ENCODE assay signal across 8 mouse cellular contexts in the genomic region with DNA sequence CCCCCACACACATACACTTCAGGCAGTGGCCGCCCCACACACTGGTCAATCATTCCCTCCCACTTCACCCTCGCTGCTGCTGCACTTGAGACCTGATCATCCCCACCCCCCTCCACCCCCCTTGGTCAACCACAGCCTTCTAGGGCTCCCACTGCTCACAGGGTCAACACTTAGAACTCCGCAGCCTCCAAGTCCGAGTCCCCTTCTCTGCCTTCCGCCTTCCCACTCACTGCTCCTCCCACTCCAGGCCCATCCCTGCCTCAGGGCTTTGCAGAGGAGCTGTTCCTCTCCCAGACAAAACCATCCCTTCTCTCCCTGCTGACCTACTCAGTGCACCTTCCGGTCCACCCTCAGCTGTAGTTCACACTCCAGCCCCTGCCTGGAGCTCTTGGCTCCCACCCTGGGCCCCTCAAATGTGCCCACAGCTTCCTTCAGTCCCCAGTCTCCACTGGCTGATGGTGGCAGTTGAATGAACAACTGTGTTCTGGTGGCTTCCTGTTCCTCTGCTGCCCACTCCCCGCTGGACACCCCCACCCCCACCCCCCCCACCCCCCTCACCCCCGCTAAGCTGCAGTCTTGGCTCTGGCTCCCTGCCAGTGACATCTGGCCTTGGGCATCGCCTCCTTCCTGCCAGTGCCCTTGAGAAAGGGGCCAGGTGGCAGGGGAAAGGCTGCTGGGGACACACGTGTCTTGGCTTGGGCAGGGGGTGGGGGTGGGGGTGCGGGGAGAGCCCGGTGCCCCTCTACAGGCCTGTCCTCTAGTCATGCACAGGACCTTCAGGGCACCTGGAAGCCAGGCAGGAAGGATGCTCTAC. TPM values are rescaled to one million over a fixed set of nuclear protein-coding genes. Genes with fewer than 3 reads are reported as not detected.
A peak's percentile ranks its signal among the peaks of the same experiment; 100 is the strongest.
DNase-seq lines count a peak whose midpoint lies in the region; TF ChIP-seq lines count a peak whose summit lies in the region.

No protein-coding gene starts in this region.

- DNase-seq in left cerebral cortex, adult 18-20 months (ENCODE audit: low spot score in 2 of 2): peak; percentile 50 to 62
- DNase-seq in left cerebral cortex, postnatal 14 days (ENCODE audit: low spot score in 2 of 2): no peak
- DNase-seq in brain, embryonic 14.5 days (ENCODE audit: low read depth): peak; percentile 77
- peak; percentile 54 to 63 for DNase-seq in heart, adult 9 months (ENCODE audit: low spot score in 2 of 2)
- DNase-seq in kidney, postnatal 14 days: peak; percentile 31
- peak; percentile 45 for DNase-seq in thymus, postnatal 0 days (ENCODE audit: low spot score)
- no peak for DNase-seq in left cerebral cortex, adult 8-10 months (ENCODE audit: low spot score in 2 of 2)

- intact Hi-C loops in left cerebral cortex, postnatal 14 days (cut with DNase I): loop anchor here (2.0 kb wide), 1 partner anchor 25 kb away; no protein-coding TSS in a partner anchor

- H3K36me3 ChIP-seq in megakaryocyte, embryonic 14.5 days (replicated peaks; ENCODE audit: low read length): peaks cover 38% of the 10 kb centered on the region

- no peak for TF ChIP-seq POLR2A in brain, embryonic 14.5 days (IDR thresholded peaks at IDR 0.05; ENCODE audit: borderline replicate concordance, extremely low read depth, insufficient read depth, insufficient read length, poor library complexity, severe bottlenecking)

- H3K9me3 ChIP-seq in megakaryocyte, embryonic 14.5 days: no peaks in the 10 kb centered on the region

- H3K4me1 ChIP-seq in megakaryocyte, embryonic 14.5 days: peaks cover 79% of the 10 kb centered on the region

- H3K27me3 ChIP-seq in megakaryocyte, embryonic 14.5 days (replicated peaks): peaks cover 10% of the 10 kb centered on the region

- TF ChIP-seq CTCF in brain, embryonic 14.5 days (IDR thresholded peaks at IDR 0.05; ENCODE audit: borderline replicate concordance, extremely low read depth, insufficient read depth, insufficient read length): no peak

- peak overlapping the region; percentile 90 for H3K4me3 ChIP-seq in megakaryocyte, embryonic 14.5 days (replicated peaks)

RNA-seq across cellular contexts. Expression of gene Tle6, which starts 3.5 kb away (rescaled TPM):
- 10 to 100 TPM; 11.4 to 11.8 TPM for total RNA-seq in left cerebral cortex, adult 18-20 months (2021)
- 1 to 10 TPM; 1.3 to 2.7 TPM for total RNA-seq in left cerebral cortex, postnatal 14 days (2021)
- 5.3 and 8.2 TPM in 2 replicates for polyA plus RNA-seq in brain, embryonic 14.5 days (2012; rRNA removed)
- polyA plus RNA-seq in megakaryocyte, embryonic 14.5 days (2012; ENCODE audit: insufficient read depth, low replicate concordance): 69.5 and 166 TPM in 2 replicates
- polyA plus RNA-seq in thymus, postnatal 0 days (2015; fragmentation: Nextera tagmentation; extraction: Ambion mirVana): 3.7 and 4.8 TPM in 2 replicates
- total RNA-seq in left cerebral cortex, adult 8-10 months (2022): 10 to 100 TPM; 10.3 to 17.2 (median 14.0) TPM

RNA-seq across cellular contexts. Expression of gene BC025920, which starts 8.7 kb away (rescaled TPM):
- 1 to 10 TPM; 2.6 to 3.3 TPM for total RNA-seq in left cerebral cortex, adult 18-20 months (2021)
- total RNA-seq in left cerebral cortex, postnatal 14 days (2021): 1 to 10 TPM; 1.9 to 2.2 TPM
- polyA plus RNA-seq in brain, embryonic 14.5 days (2012; rRNA removed): 5.5 and 6.7 TPM in 2 replicates
- not detected in 2 replicates for polyA plus RNA-seq in megakaryocyte, embryonic 14.5 days (2012; ENCODE audit: insufficient read depth, low replicate concordance)
- 0.85 and 0.98 TPM in 2 replicates for polyA plus RNA-seq in thymus, postnatal 0 days (2015; fragmentation: Nextera tagmentation; extraction: Ambion mirVana)
- total RNA-seq in left cerebral cortex, adult 8-10 months (2022): 1 to 10 TPM; 3.3 to 5.4 (median 3.9) TPM

RNA-seq across cellular contexts. Expression of gene Tle2, which starts 23.0 kb away (rescaled TPM):
- total RNA-seq in left cerebral cortex, adult 18-20 months (2021): 10 to 100 TPM; 41.3 to 42.4 TPM
- 10 to 100 TPM; 14.1 to 15.9 TPM for total RNA-seq in left cerebral cortex, postnatal 14 days (2021)
- polyA plus RNA-seq in brain, embryonic 14.5 days (2012; rRNA removed): 82.1 and 123 TPM in 2 replicates
- 18.9 and 34.3 TPM in 2 replicates for polyA plus RNA-seq in megakaryocyte, embryonic 14.5 days (2012; ENCODE audit: insufficient read depth, low replicate concordance)
- 2.4 and 2.9 TPM in 2 replicates for polyA plus RNA-seq in thymus, postnatal 0 days (2015; fragmentation: Nextera tagmentation; extraction: Ambion mirVana)
- 10 to 100 TPM; 36.2 to 42.3 (median 39.2) TPM for total RNA-seq in left cerebral cortex, adult 8-10 months (2022)

RNA-seq across cellular contexts. Expression of gene Sirt6, which starts 30.3 kb away (rescaled TPM):
- total RNA-seq in left cerebral cortex, adult 18-20 months (2021): 10 to 100 TPM; 26.2 to 26.6 TPM
- 10 to 100 TPM; 23.6 to 25.1 TPM for total RNA-seq in left cerebral cortex, postnatal 14 days (2021)
- 75.9 and 83.4 TPM in 2 replicates for polyA plus RNA-seq in brain, embryonic 14.5 days (2012; rRNA removed)
- 121 and 174 TPM in 2 replicates for polyA plus RNA-seq in megakaryocyte, embryonic 14.5 days (2012; ENCODE audit: insufficient read depth, low replicate concordance)
- 26.7 and 31.3 TPM in 2 replicates for polyA plus RNA-seq in thymus, postnatal 0 days (2015; fragmentation: Nextera tagmentation; extraction: Ambion mirVana)
- total RNA-seq in left cerebral cortex, adult 8-10 months (2022): 10 to 100 TPM; 21.8 to 27.9 (median 25.2) TPM

RNA-seq across cellular contexts. Expression of gene Ankrd24, which starts 31.0 kb away (rescaled TPM):
- total RNA-seq in left cerebral cortex, adult 18-20 months (2021): 10 to 100 TPM; 44.4 to 46.4 TPM
- 10 to 100 TPM; 31.9 to 34.5 TPM for total RNA-seq in left cerebral cortex, postnatal 14 days (2021)
- polyA plus RNA-seq in brain, embryonic 14.5 days (2012; rRNA removed): 74.1 and 85.9 TPM in 2 replicates
- 13.7 and 17.3 TPM in 2 replicates for polyA plus RNA-seq in megakaryocyte, embryonic 14.5 days (2012; ENCODE audit: insufficient read depth, low replicate concordance)
- 2.2 and 2.3 TPM in 2 replicates for polyA plus RNA-seq in thymus, postnatal 0 days (2015; fragmentation: Nextera tagmentation; extraction: Ambion mirVana)
- total RNA-seq in left cerebral cortex, adult 8-10 months (2022): 10 to 100 TPM; 39.7 to 47.9 (median 43.1) TPM

Comparison
In these comparisons a context has a peak if more than half of its experiments do, and no peak if none do; other contexts are left out.
1. DNase-seq: peak in left cerebral cortex, adult 18-20 months (2 of 2), brain, embryonic 14.5 days (single experiment), heart, adult 9 months (2 of 2), kidney, postnatal 14 days (single experiment) and thymus, postnatal 0 days (single experiment); none in left cerebral cortex, postnatal 14 days (0 of 2) and left cerebral cortex, adult 8-10 months (0 of 2).